Comparison of ENCODE assay signal across 29 mouse cellular contexts in the genomic region with DNA sequence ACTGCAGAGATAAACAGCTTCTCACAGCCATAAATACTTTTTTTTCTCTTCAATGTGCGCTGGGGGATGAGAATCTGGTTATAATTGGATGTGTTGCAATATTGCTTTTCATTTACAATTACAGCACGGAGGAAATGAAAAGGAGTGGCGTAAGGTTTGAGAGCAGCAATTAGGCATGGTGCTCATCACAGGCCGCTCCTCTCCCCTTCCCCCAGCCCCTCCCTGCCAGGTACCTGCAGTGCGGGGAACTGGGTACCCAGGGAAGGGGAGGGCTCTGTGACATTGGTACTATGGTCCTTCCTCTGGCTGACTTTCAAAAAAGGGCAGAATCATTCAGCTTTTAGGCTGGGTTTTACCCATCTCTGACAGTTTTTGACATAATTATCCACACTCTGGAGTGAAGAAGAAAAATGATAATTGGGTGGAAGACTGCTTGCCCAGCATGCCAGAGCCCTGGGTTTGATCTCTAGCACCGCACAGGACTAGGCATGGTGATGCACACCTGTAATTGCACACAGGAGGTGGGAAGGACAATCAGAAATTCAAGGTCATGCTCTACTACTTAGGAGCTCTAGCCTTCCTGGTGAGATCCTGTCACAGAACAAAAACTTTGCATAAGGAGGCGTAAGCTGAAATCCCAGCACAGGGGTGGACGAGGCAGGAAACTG. TPM values are rescaled to one million over a fixed set of nuclear protein-coding genes. Genes with fewer than 3 reads are reported as not detected.
DNase-seq lines count a peak whose midpoint lies in the region; ATAC-seq and TF ChIP-seq lines count a peak whose summit lies in the region.
"Had no signal": no experiment of that assay in that cellular context is flagged by ENCODE, and none has a peak within 500 bp of the region (broad histone marks: within the 10 kb centered on the region; RNA-seq: fewer than 3 reads in every experiment).

No protein-coding gene starts in this region.

- no peak overlapping the region for H3K4me3 ChIP-seq in hindbrain, embryonic 16.5 days (ENCODE audit: low read length)
- no peak overlapping the region for H3K4me3 ChIP-seq in hindbrain, embryonic 14.5 days (replicated peaks; ENCODE audit: low read length)
- no peak overlapping the region for H3K4me3 ChIP-seq in midbrain, postnatal 0 days (ENCODE audit: low read depth, low read length)
- no peak overlapping the region for H3K4me3 ChIP-seq in midbrain, embryonic 14.5 days (replicated peaks; ENCODE audit: low read depth, low read length)
- no peak overlapping the region for H3K4me3 ChIP-seq in neural tube, embryonic 15.5 days (replicated peaks)
- H3K4me3 ChIP-seq: embryonic facial prominence, embryonic 10.5 days; embryonic facial prominence, embryonic 13.5 days; erythroblast, embryonic 14.5 days; forebrain, embryonic 12.5 days; forebrain, embryonic 15.5 days; heart, adult 2 months; heart, embryonic 10.5 days; heart, embryonic 13.5 days; intestine, embryonic 15.5 days had no signal

- H3K4me1 ChIP-seq in hindbrain, embryonic 16.5 days (ENCODE audit: control insufficient read depth, insufficient read depth, low read depth, low read length) = no peaks in the 10 kb centered on the region
- no peaks in the 10 kb centered on the region for H3K4me1 ChIP-seq in hindbrain, embryonic 14.5 days (replicated peaks; ENCODE audit: control insufficient read depth, insufficient read depth, low read length)
- H3K4me1 ChIP-seq in midbrain, postnatal 0 days (ENCODE audit: insufficient read depth, low read length) = no peaks in the 10 kb centered on the region
- H3K4me1 ChIP-seq in midbrain, embryonic 14.5 days (ENCODE audit: control insufficient read depth, insufficient read depth, low read length) = no peaks in the 10 kb centered on the region
- peaks cover 12% of the 10 kb centered on the region for H3K4me1 ChIP-seq in neural tube, embryonic 15.5 days
- H3K4me1 ChIP-seq: embryonic facial prominence, embryonic 10.5 days; embryonic facial prominence, embryonic 13.5 days; forebrain, embryonic 12.5 days; forebrain, embryonic 15.5 days; heart, embryonic 10.5 days; heart, embryonic 13.5 days; intestine, embryonic 15.5 days had no signal

- no peak for TF ChIP-seq POLR2A in brain, embryonic 14.5 days (IDR thresholded peaks at IDR 0.05; ENCODE audit: borderline replicate concordance, extremely low read depth, insufficient read depth, insufficient read length, poor library complexity, severe bottlenecking)

- no peaks in the 10 kb centered on the region for H3K27me3 ChIP-seq in hindbrain, embryonic 16.5 days (replicated peaks; ENCODE audit: control insufficient read depth, insufficient read depth, low read length)
- no peaks in the 10 kb centered on the region for H3K27me3 ChIP-seq in hindbrain, embryonic 14.5 days (ENCODE audit: control insufficient read depth, insufficient read depth, low read length)
- H3K27me3 ChIP-seq in midbrain, postnatal 0 days (ENCODE audit: insufficient read depth, low read length) = no peaks in the 10 kb centered on the region
- no peaks in the 10 kb centered on the region for H3K27me3 ChIP-seq in midbrain, embryonic 14.5 days (ENCODE audit: control insufficient read depth, insufficient read depth, low read length)
- no peaks in the 10 kb centered on the region for H3K27me3 ChIP-seq in neural tube, embryonic 15.5 days (replicated peaks)
- H3K27me3 ChIP-seq: embryonic facial prominence, embryonic 13.5 days; forebrain, embryonic 12.5 days; forebrain, embryonic 15.5 days; heart, embryonic 13.5 days; intestine, embryonic 15.5 days had no signal

- WGBS in hindbrain, embryonic 16.5 days = 57% methylated on average over 8 of the region's 8 CpGs
- WGBS in hindbrain, embryonic 14.5 days = 66% methylated on average over 8 of the region's 8 CpGs
- 47% methylated on average over 8 of the region's 8 CpGs for WGBS in midbrain, postnatal 0 days
- 63% methylated on average over 8 of the region's 8 CpGs for WGBS in midbrain, embryonic 14.5 days
- 44% methylated on average over 8 of the region's 8 CpGs for WGBS in neural tube, embryonic 15.5 days

- H3K27ac ChIP-seq in hindbrain, embryonic 16.5 days (ENCODE audit: low read depth, low read length) = peak overlapping the region; percentile 31; the same call in 1 of the 2 replicates
- no peak overlapping the region for H3K27ac ChIP-seq in hindbrain, embryonic 14.5 days
- no peak overlapping the region; the same call in 1 of the 2 replicates for H3K27ac ChIP-seq in midbrain, postnatal 0 days (ENCODE audit: low read depth, low read length)
- H3K27ac ChIP-seq in midbrain, embryonic 14.5 days (replicated peaks; ENCODE audit: low read depth, low read length) = no peak overlapping the region
- H3K27ac ChIP-seq in neural tube, embryonic 15.5 days (replicated peaks) = peak overlapping the region; percentile 60; the same call in 1 of the 2 replicates
- H3K27ac ChIP-seq: embryonic facial prominence, embryonic 10.5 days; embryonic facial prominence, embryonic 13.5 days; forebrain, embryonic 12.5 days; forebrain, embryonic 15.5 days; heart, adult 2 months; heart, embryonic 10.5 days; heart, embryonic 13.5 days; intestine, embryonic 15.5 days had no signal

- H3K9me3 ChIP-seq in hindbrain, embryonic 16.5 days (ENCODE audit: control insufficient read depth, low read length) = no peaks in the 10 kb centered on the region
- no peaks in the 10 kb centered on the region for H3K9me3 ChIP-seq in hindbrain, embryonic 14.5 days (ENCODE audit: control insufficient read depth, low read length)
- H3K9me3 ChIP-seq in midbrain, postnatal 0 days (ENCODE audit: low read length) = no peaks in the 10 kb centered on the region
- no peaks in the 10 kb centered on the region for H3K9me3 ChIP-seq in midbrain, embryonic 14.5 days (ENCODE audit: control insufficient read depth, low read length)
- H3K9me3 ChIP-seq in neural tube, embryonic 15.5 days (replicated peaks) = no peaks in the 10 kb centered on the region
- H3K9me3 ChIP-seq: embryonic facial prominence, embryonic 10.5 days; embryonic facial prominence, embryonic 13.5 days; forebrain, embryonic 12.5 days; forebrain, embryonic 15.5 days; heart, embryonic 10.5 days; heart, embryonic 13.5 days; intestine, embryonic 15.5 days had no signal

- H3K9ac ChIP-seq in hindbrain, embryonic 16.5 days (ENCODE audit: low read depth, low read length) = no peak overlapping the region
- H3K9ac ChIP-seq in hindbrain, embryonic 14.5 days = no peak overlapping the region
- H3K9ac ChIP-seq in midbrain, postnatal 0 days (replicated peaks; ENCODE audit: low read length, poor library complexity, severe bottlenecking) = no peak overlapping the region
- H3K9ac ChIP-seq in midbrain, embryonic 14.5 days (replicated peaks; ENCODE audit: low read length) = no peak overlapping the region
- H3K9ac ChIP-seq in neural tube, embryonic 15.5 days (replicated peaks) = 0 out of 2 replicates have a peak overlapping the region, but pooled peaks have one; percentile 20
- H3K9ac ChIP-seq: embryonic facial prominence, embryonic 13.5 days; forebrain, embryonic 12.5 days; forebrain, embryonic 15.5 days; heart, embryonic 13.5 days; intestine, embryonic 15.5 days had no signal

- no peaks in the 10 kb centered on the region for H3K36me3 ChIP-seq in hindbrain, embryonic 16.5 days (ENCODE audit: control insufficient read depth, insufficient read depth, low read length)
- no peaks in the 10 kb centered on the region for H3K36me3 ChIP-seq in hindbrain, embryonic 14.5 days (replicated peaks; ENCODE audit: control insufficient read depth, insufficient read depth)
- H3K36me3 ChIP-seq in midbrain, postnatal 0 days (ENCODE audit: insufficient read depth, low read length) = no peaks in the 10 kb centered on the region
- no peaks in the 10 kb centered on the region for H3K36me3 ChIP-seq in midbrain, embryonic 14.5 days (ENCODE audit: control insufficient read depth, insufficient read depth, low read length)
- H3K36me3 ChIP-seq in neural tube, embryonic 15.5 days = no peaks in the 10 kb centered on the region
- H3K36me3 ChIP-seq: embryonic facial prominence, embryonic 10.5 days; embryonic facial prominence, embryonic 13.5 days; forebrain, embryonic 12.5 days; forebrain, embryonic 15.5 days; heart, embryonic 10.5 days; heart, embryonic 13.5 days; intestine, embryonic 15.5 days had no signal

- DNase-seq in hindbrain, embryonic 14.5 days (ENCODE audit: low spot score) = no peak
- peak; percentile 14 for DNase-seq in midbrain, postnatal 0 days (ENCODE audit: low spot score)
- no peak for DNase-seq in midbrain, embryonic 14.5 days
- peak; percentile 13 for DNase-seq in brain, embryonic 14.5 days (ENCODE audit: low read depth)
- DNase-seq in embryo, embryonic 10.5 days (ENCODE audit: low spot score) = no peak
- DNase-seq in urinary bladder, postnatal 36 days (ENCODE audit: low spot score in 2 of 2) = no peak
- DNase-seq: adrenal gland, adult 8-10 months; adrenal gland, postnatal 25 days; cerebellum, adult 11 months; cerebellum, adult 2 months; cerebellum, adult 9-11 months; cerebellum, postnatal 25 days; embryo, embryonic 11 days; gastrocnemius, postnatal 10 days; gastrocnemius, postnatal 36 days; heart, adult 2 months; heart, postnatal 14 days; heart, postnatal 4 days had no signal

- no peak overlapping the region for H3K4me2 ChIP-seq in hindbrain, embryonic 16.5 days (ENCODE audit: low read length)
- no peak overlapping the region for H3K4me2 ChIP-seq in hindbrain, embryonic 14.5 days (replicated peaks)
- no peak overlapping the region for H3K4me2 ChIP-seq in midbrain, postnatal 0 days (ENCODE audit: low read depth, low read length, poor library complexity, severe bottlenecking)
- no peak overlapping the region for H3K4me2 ChIP-seq in midbrain, embryonic 14.5 days (ENCODE audit: low read length)
- no peak overlapping the region; the same call in 1 of the 2 replicates for H3K4me2 ChIP-seq in neural tube, embryonic 15.5 days
- H3K4me2 ChIP-seq: embryonic facial prominence, embryonic 13.5 days; forebrain, embryonic 12.5 days; forebrain, embryonic 15.5 days; heart, embryonic 13.5 days; intestine, embryonic 15.5 days had no signal

- TF ChIP-seq CTCF in midbrain, postnatal 0 days (IDR thresholded peaks at IDR 0.05) = no peak
- no peak for TF ChIP-seq CTCF in brain, embryonic 14.5 days (IDR thresholded peaks at IDR 0.05; ENCODE audit: borderline replicate concordance, extremely low read depth, insufficient read depth, insufficient read length)

- no peak for ATAC-seq in hindbrain, embryonic 16.5 days
- no peak for ATAC-seq in hindbrain, embryonic 14.5 days (ENCODE audit: low FRiP score)
- no peak for ATAC-seq in midbrain, postnatal 0 days (ENCODE audit: low FRiP score)
- no peak for ATAC-seq in midbrain, embryonic 14.5 days (ENCODE audit: low FRiP score, low TSS enrichment)
- ATAC-seq in neural tube, embryonic 15.5 days (ENCODE audit: low FRiP score) = peak; percentile 85
- ATAC-seq: CD4-positive, CD25-positive, alpha-beta regulatory T cell, adult 4 months; forebrain, embryonic 15.5 days; intestine, embryonic 15.5 days had no signal

RNA-seq across cellular contexts. Expression of a gene that starts 59.1 kb away (rescaled TPM):
- polyA plus RNA-seq in hindbrain, embryonic 16.5 days (2015; fragmentation: Nextera tagmentation; extraction: Ambion mirVana) = 16.2 and 17.8 TPM in 2 replicates
- 16.3 and 17.3 TPM in 2 replicates for polyA plus RNA-seq in hindbrain, embryonic 14.5 days (2014; fragmentation: Nextera tagmentation; extraction: Ambion mirVana)
- 23.4 and 24.8 TPM in 2 replicates for total RNA-seq in midbrain, postnatal 0 days (2014; rRNA removed)
- 14.3 and 15.3 TPM in 2 replicates for polyA plus RNA-seq in midbrain, postnatal 0 days (2015; fragmentation: Nextera tagmentation; extraction: Ambion mirVana)
- polyA plus RNA-seq in midbrain, embryonic 14.5 days (2014; fragmentation: Nextera tagmentation; extraction: Ambion mirVana) = 14.5 and 18.6 TPM in 2 replicates
- 16.0 and 17.9 TPM in 2 replicates for polyA plus RNA-seq in brain, embryonic 14.5 days (2012; rRNA removed)
- polyA plus RNA-seq in neural tube, embryonic 15.5 days (2015; fragmentation: Nextera tagmentation; extraction: Ambion mirVana) = 15.3 and 15.4 TPM in 2 replicates

Comparison
In these comparisons a context has a peak if more than half of its experiments do, and no peak if none do; other contexts are left out.
1. H3K27ac ChIP-seq: peak in hindbrain, embryonic 16.5 days (single experiment) and neural tube, embryonic 15.5 days (single experiment); none in hindbrain, embryonic 14.5 days (single experiment), midbrain, postnatal 0 days (single experiment) and midbrain, embryonic 14.5 days (single experiment).
2. DNase-seq: peak in midbrain, postnatal 0 days (single experiment) and brain, embryonic 14.5 days (single experiment); none in hindbrain, embryonic 14.5 days (single experiment), midbrain, embryonic 14.5 days (single experiment), embryo, embryonic 10.5 days (single experiment) and urinary bladder, postnatal 36 days (0 of 2).